Mouse (Mus musculus) heart, embryonic 13.5 days (tissue): Measurements from ENCODE around the gene Cldn34b2. TPM values are rescaled to one million over a fixed set of nuclear protein-coding genes. Genes with fewer than 3 reads are reported as not detected.
"Not testable (repeated sequence)": the region's sequence is repeated elsewhere in the genome, so short reads cannot be mapped to it uniquely, and the experiment has no call there.

Source experiments
- ATAC-seq: fragments of 200-750 bp; cut with Nextera tagmentation; 2 replicates; pipeline ENCODE4 v1.8.0; 2017; ENCODE audit warnings: moderate TSS enrichment; ENCODE audit not compliant: insufficient number of reproducible peaks, low FRiP score, low TSS enrichment; ENCODE audit errors: extremely low read depth
- H3K27ac ChIP-seq: fragments of 300-500 bp; sonication (generic); replicated peaks from 2 replicates; pipeline ENCODE4 v1.5.1; 2015; ENCODE audit warnings: moderate library complexity, mild to moderate bottlenecking, inconsistent platforms
- H3K27me3 ChIP-seq: fragments of 300-500 bp; sonication (generic); replicated peaks from 2 replicates; pipeline ENCODE4 v1.6.1; 2015; ENCODE audit warnings: mild to moderate bottlenecking, inconsistent platforms
- H3K36me3 ChIP-seq: fragments of 300-500 bp; sonication (generic); 2 replicates; pipeline ENCODE4 v1.6.1; 2015; ENCODE audit warnings: mild to moderate bottlenecking, inconsistent platforms
- H3K4me1 ChIP-seq: fragments of 300-500 bp; sonication (generic); 2 replicates; pipeline ENCODE4 v1.6.1; 2015; ENCODE audit warnings: inconsistent platforms
- H3K4me2 ChIP-seq: fragments of 300-500 bp; sonication (generic); 2 replicates; pipeline ENCODE4 v1.6.1; 2015; ENCODE audit warnings: inconsistent platforms, mild to moderate bottlenecking, moderate library complexity
- H3K4me3 ChIP-seq: fragments of 300-500 bp; sonication (generic); 2 replicates; pipeline ENCODE4 v1.5.1; 2015; ENCODE audit warnings: moderate library complexity, mild to moderate bottlenecking, inconsistent platforms
- H3K9ac ChIP-seq: fragments of 300-500 bp; sonication (generic); 2 replicates; pipeline ENCODE4 v1.6.1; 2015; ENCODE audit warnings: inconsistent platforms, mild to moderate bottlenecking, moderate library complexity
- H3K9me3 ChIP-seq: fragments of 300-500 bp; sonication (generic); 2 replicates; pipeline ENCODE4 v1.6.1; 2016; ENCODE audit warnings: inconsistent platforms
- WGBS: fragments of 180-500 bp; shearing (Covaris S2); methylation state at CpG from one replicate; pipeline ENCODE4 v1.1.7; 2015; ENCODE audit warnings: mixed read lengths; 5-methylcytosine and 5-hydroxymethylcytosine counted together
- polyA plus RNA-seq: library from polyadenylated mRNA; unstranded; fragments of >200 nt; fragmentation: Nextera tagmentation; extraction: Ambion mirVana; gene quantifications from 2 replicates; pipeline ENCODE4 v1.2.1, GENCODE M21; 2015

Gene Cldn34b2
- polyA plus RNA-seq = not detected in 2 replicates

GRCm38 (mm10) chrX:155128312-155128711 is at the start of gene Cldn34b2:
TSS of gene Cldn34b2 (minus strand) at chrX:155128412.
- WGBS = 59% methylated on average over 3 of the region's 3 CpGs
- not testable (repeated sequence) for ATAC-seq, H3K4me3 ChIP-seq, H3K4me2 ChIP-seq, H3K9me3 ChIP-seq, H3K27me3 ChIP-seq, H3K27ac ChIP-seq, H3K4me1 ChIP-seq, H3K36me3 ChIP-seq, H3K9ac ChIP-seq

- no peak overlapping the region for H3K27ac ChIP-seq
- peaks cover 6% of the 10 kb centered on the region; the same call in 1 of the 2 replicates for H3K9me3 ChIP-seq
- ATAC-seq = no peak
- H3K9ac ChIP-seq = no peak overlapping the region
- no peak overlapping the region for H3K4me3 ChIP-seq
- H3K4me2 ChIP-seq = no peak overlapping the region
- no peaks in the 10 kb centered on the region for H3K4me1 ChIP-seq
- 47% methylated on average over 2 of the region's 2 CpGs for WGBS
- H3K27me3 ChIP-seq = no peaks in the 10 kb centered on the region
- H3K36me3 ChIP-seq = no peaks in the 10 kb centered on the region
Measured at GRCm38 (mm10) chrX:155177640-155178039, 49.4 kb upstream of the Cldn34b2 start.

DNA sequence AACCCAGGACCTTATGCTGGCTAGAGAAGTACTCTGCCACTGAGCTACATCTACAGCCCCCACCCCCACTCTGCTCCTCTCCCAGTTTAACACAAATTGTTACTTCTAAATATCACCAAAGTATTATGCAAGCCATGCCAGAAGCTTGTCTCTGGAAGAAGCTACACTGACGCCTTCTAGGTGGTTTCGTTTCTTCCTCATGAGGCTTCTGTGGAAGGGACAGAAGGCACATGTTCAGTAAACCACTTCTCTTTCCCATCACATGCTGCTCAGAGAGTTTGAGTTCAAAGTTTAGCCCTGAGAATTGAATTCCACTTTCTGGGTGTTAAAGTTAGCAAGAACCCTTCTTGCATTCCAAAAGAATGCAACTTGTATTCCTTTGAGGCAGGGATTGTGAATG is 49.0 kb upstream of the Cldn34b2 start:
- Histone ChIP-seq H3K9me3 (peaks cover 6% of the 10 kb centered on the region; the same call in 1 of the 2 replicates), H3K9ac (no peak overlapping the region), H3K36me3 (no peaks in the 10 kb centered on the region), H3K4me2 (no peak overlapping the region), H3K27ac (no peak overlapping the region), H3K4me3 (no peak overlapping the region), H3K4me1 (no peaks in the 10 kb centered on the region), H3K27me3 (no peaks in the 10 kb centered on the region)
- no peak for ATAC-seq
- 80% methylated on average over 2 of the region's 2 CpGs for WGBS

DNA sequence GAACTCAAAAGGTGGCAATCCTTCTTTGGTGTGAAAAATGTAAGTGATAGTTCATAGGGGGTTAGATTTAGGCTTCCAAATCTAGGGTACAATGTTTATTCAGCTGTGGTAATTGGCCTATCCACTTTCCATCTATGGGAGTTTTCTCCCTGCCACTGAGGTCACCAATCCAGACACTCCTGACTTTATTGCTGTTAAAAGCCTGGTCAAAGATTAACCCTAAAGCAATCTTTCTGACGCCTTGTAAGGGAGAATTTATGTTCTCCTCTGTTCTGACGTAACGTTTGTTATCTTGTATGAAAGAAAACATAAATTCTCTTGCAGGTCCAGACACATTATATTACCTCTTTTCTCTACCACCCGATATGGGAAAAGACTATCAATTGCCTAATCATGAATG is 47.4 kb upstream of the Cldn34b2 start:
- no peak overlapping the region for H3K4me2 ChIP-seq
- no peaks in the 10 kb centered on the region for H3K4me1 ChIP-seq
- no peaks in the 10 kb centered on the region for H3K27me3 ChIP-seq
- peaks cover 6% of the 10 kb centered on the region; the same call in 1 of the 2 replicates for H3K9me3 ChIP-seq
- 59% methylated on average over 4 of the region's 4 CpGs for WGBS
- no peak overlapping the region for H3K27ac ChIP-seq
- H3K4me3 ChIP-seq = no peak overlapping the region
- no peaks in the 10 kb centered on the region for H3K36me3 ChIP-seq
- no peak for ATAC-seq
- no peak overlapping the region for H3K9ac ChIP-seq

- Histone ChIP-seq H3K9ac (no peak overlapping the region), H3K4me3 (no peak overlapping the region), H3K4me1 (no peaks in the 10 kb centered on the region), H3K27ac (no peak overlapping the region), H3K4me2 (no peak overlapping the region), H3K36me3 (no peaks in the 10 kb centered on the region), H3K27me3 (no peaks in the 10 kb centered on the region), H3K9me3 (peaks cover 6% of the 10 kb centered on the region; the same call in 1 of the 2 replicates)
- no peak for ATAC-seq
Measured at GRCm38 (mm10) chrX:155172310-155172709, 44.1 kb upstream of the Cldn34b2 start.

- H3K36me3 ChIP-seq = no peaks in the 10 kb centered on the region
- H3K9ac ChIP-seq = no peak overlapping the region
- ATAC-seq = no peak
- H3K4me3 ChIP-seq = no peak overlapping the region
- H3K9me3 ChIP-seq = peaks cover 6% of the 10 kb centered on the region; the same call in 1 of the 2 replicates
- no peaks in the 10 kb centered on the region for H3K27me3 ChIP-seq
- no peak overlapping the region for H3K27ac ChIP-seq
- WGBS = 52% methylated on average over 1 of the region's 1 CpGs
- no peak overlapping the region for H3K4me2 ChIP-seq
- no peaks in the 10 kb centered on the region for H3K4me1 ChIP-seq
Measured at GRCm38 (mm10) chrX:155171754-155172153, 43.5 kb upstream of the Cldn34b2 start.

GRCm38 (mm10) chrX:155169886-155170285 is 41.7 kb upstream of the Cldn34b2 start:
- H3K4me1 ChIP-seq = no peaks in the 10 kb centered on the region
- no peak overlapping the region for H3K27ac ChIP-seq
- peaks cover 6% of the 10 kb centered on the region; the same call in 1 of the 2 replicates for H3K9me3 ChIP-seq
- H3K4me3 ChIP-seq = no peak overlapping the region
- H3K36me3 ChIP-seq = no peaks in the 10 kb centered on the region
- no peaks in the 10 kb centered on the region for H3K27me3 ChIP-seq
- 79% methylated on average over 8 of the region's 8 CpGs for WGBS
- no peak for ATAC-seq
- no peak overlapping the region for H3K4me2 ChIP-seq
- H3K9ac ChIP-seq = no peak overlapping the region

DNA sequence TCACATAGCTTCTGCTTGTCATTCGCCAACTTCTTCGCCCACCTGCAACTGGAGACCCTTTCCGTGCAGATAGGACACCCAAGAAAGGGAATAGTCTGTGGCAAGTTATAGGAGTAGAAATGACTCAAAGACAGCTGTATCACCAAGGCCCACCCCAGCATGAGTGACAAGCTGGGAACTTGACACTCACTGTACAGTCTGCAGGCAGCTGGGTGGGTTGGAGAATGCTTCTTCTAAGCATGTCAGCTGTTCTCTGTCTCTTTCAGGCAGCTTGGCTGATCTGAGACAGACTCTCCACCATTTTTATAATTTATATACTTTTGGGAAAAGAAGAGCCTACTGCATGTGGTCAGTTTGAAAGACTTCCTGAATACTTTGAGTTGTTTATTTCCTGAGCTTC is 39.5 kb upstream of the Cldn34b2 start:
- no peaks in the 10 kb centered on the region for H3K36me3 ChIP-seq
- H3K27me3 ChIP-seq = no peaks in the 10 kb centered on the region
- no peaks in the 10 kb centered on the region for H3K9me3 ChIP-seq
- no peak overlapping the region for H3K4me2 ChIP-seq
- no peak overlapping the region for H3K9ac ChIP-seq
- no peaks in the 10 kb centered on the region for H3K4me1 ChIP-seq
- WGBS = 88% methylated on average over 3 of the region's 3 CpGs
- no peak overlapping the region for H3K4me3 ChIP-seq
- H3K27ac ChIP-seq = no peak overlapping the region
- no peak for ATAC-seq

DNA sequence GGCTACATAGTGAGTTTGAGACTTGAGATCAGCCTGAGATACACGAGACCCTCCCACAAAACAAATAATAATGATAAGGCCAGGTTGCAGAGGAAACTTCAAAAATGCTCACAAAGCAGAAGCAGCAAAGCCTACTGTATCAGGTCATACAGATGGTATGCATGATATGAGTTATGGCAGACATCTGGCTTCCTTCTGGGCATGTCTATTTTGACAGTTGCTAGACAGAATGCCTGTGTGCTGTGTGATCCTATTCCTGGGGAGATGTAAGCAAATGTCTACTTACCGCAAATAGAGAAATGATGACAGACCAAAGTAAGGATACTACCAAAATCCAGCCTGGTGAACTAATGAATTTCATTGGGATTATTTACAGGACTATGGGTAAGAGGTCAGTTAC is 38.1 kb upstream of the Cldn34b2 start:
- Histone ChIP-seq H3K9ac (no peak overlapping the region), H3K4me1 (no peaks in the 10 kb centered on the region), H3K36me3 (no peaks in the 10 kb centered on the region), H3K4me2 (no peak overlapping the region), H3K27me3 (no peaks in the 10 kb centered on the region), H3K27ac (no peak overlapping the region), H3K9me3 (no peaks in the 10 kb centered on the region), H3K4me3 (no peak overlapping the region)
- 66% methylated on average over 2 of the region's 2 CpGs for WGBS
- no peak for ATAC-seq

DNA sequence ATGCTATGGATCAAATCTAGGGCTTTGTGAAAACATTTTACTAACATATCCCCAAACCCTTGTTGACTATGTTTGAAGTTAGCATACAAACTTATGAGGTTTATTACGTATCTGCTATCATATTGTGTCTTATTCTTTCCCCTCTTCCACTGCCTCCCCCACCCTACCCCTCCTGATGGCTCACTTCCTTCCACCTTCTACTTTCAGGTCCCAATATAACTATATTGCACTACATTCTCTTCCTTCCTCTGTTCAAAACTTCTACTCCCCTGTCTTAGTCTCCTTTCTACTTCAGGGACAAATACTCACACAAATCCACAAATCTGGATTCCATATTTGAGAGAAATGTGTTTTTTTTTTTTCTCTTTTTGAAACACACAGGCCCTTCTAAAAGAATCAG is 35.3 kb upstream of the Cldn34b2 start:
- Histone ChIP-seq H3K27me3 (no peaks in the 10 kb centered on the region), H3K36me3 (no peaks in the 10 kb centered on the region), H3K9ac (no peak overlapping the region), H3K4me1 (no peaks in the 10 kb centered on the region), H3K4me3 (no peak overlapping the region), H3K27ac (no peak overlapping the region), H3K9me3 (no peaks in the 10 kb centered on the region), H3K4me2 (no peak overlapping the region)
- ATAC-seq = no peak
- 60% methylated on average over 1 of the region's 1 CpGs for WGBS

DNA sequence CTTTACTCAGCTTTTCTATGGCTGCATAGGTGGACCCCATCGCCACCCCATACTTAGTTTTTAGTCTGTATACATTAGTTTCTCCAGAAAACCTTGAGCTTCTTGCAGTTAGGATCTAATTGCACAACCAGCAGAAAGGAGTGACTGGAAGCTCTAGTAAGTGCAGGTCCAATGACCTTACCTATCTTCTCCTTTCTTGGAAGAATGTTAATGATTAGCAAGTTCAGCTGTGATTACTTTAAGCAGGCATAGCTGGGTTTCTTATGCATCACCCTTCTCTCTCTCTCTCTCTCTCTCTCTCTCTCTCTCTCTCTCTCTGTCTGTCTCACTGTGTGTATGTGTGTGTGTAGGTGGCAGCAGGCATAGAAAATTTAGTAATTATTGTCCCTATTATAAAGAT is 23.7 kb upstream of the Cldn34b2 start:
- ATAC-seq = no peak
- 83% methylated on average over 1 of the region's 1 CpGs for WGBS
- no peaks in the 10 kb centered on the region for H3K36me3 ChIP-seq
- H3K4me2 ChIP-seq = no peak overlapping the region
- no peak overlapping the region for H3K9ac ChIP-seq
- H3K27me3 ChIP-seq = no peaks in the 10 kb centered on the region
- no peaks in the 10 kb centered on the region for H3K4me1 ChIP-seq
- H3K4me3 ChIP-seq = no peak overlapping the region
- no peaks in the 10 kb centered on the region for H3K9me3 ChIP-seq
- H3K27ac ChIP-seq = no peak overlapping the region

- Histone ChIP-seq H3K36me3 (no peaks in the 10 kb centered on the region), H3K4me2 (no peak overlapping the region), H3K27ac (no peak overlapping the region), H3K4me3 (no peak overlapping the region), H3K27me3 (no peaks in the 10 kb centered on the region), H3K4me1 (no peaks in the 10 kb centered on the region), H3K9ac (no peak overlapping the region), H3K9me3 (no peaks in the 10 kb centered on the region)
- WGBS = 14% methylated on average over 3 of the region's 3 CpGs
- no peak for ATAC-seq
Measured at GRCm38 (mm10) chrX:155144718-155145117, 16.5 kb upstream of the Cldn34b2 start.
